Mouse (Mus musculus) left cerebral cortex, postnatal 36 days (tissue): Measurements from ENCODE around the gene Lmbrd2. TPM values are rescaled to one million over a fixed set of nuclear protein-coding genes. Genes with fewer than 3 reads are reported as not detected.

Source experiments
- DNase-seq, 2 experiments: peaks; one replicate each; pipeline ENCODE4 v3.0.0; 2021 to 2022; ENCODE audit warnings: low spot score in 2 of 2, mixed read lengths in 1 of 2
- intact Hi-C: fragments of 180-260 bp; cut with DNase I; formaldehyde crosslinking; loops from one replicate; pipeline ENCODE4 v1.15.1; 2025
- total RNA-seq, 2 experiments: library from RNA; stranded (reverse); gene quantifications; 2 replicates each; pipeline ENCODE4 v1.2.3; 2021

Lmbrd2 gene
- 10 to 100 TPM; 61.1 to 68.9 TPM for total RNA-seq

GRCm38 (mm10) chr15:9140252-9140680 is at the start of gene Lmbrd2:
TSS of gene Lmbrd2 (plus strand) at chr15:9140550.
- DNase-seq = peak; percentile 98
- intact Hi-C loops = no loop called here

- no peak for DNase-seq
- intact Hi-C loops = no loop called here
Measured at GRCm38 (mm10) chr15:9090662-9091061, 49.7 kb upstream of the Lmbrd2 start.

GRCm38 (mm10) chr15:9093598-9094365 is 46.6 kb upstream of the Lmbrd2 start:
- intact Hi-C loops = no loop called here

GRCm38 (mm10) chr15:9094366-9094750 is 46.0 kb upstream of the Lmbrd2 start:
- intact Hi-C loops = no loop called here

More at GRCm38 (mm10) chr15:9093598-9094365, 46.6 kb upstream of the Lmbrd2 start:
- no peak for DNase-seq

GRCm38 (mm10) chr15:9096865-9097264 is 43.5 kb upstream of the Lmbrd2 start:
- intact Hi-C loops = no loop called here
- DNase-seq = no peak

More at GRCm38 (mm10) chr15:9094366-9094750, 46.0 kb upstream of the Lmbrd2 start:
- peak; percentile 38 to 46 for DNase-seq

DNA sequence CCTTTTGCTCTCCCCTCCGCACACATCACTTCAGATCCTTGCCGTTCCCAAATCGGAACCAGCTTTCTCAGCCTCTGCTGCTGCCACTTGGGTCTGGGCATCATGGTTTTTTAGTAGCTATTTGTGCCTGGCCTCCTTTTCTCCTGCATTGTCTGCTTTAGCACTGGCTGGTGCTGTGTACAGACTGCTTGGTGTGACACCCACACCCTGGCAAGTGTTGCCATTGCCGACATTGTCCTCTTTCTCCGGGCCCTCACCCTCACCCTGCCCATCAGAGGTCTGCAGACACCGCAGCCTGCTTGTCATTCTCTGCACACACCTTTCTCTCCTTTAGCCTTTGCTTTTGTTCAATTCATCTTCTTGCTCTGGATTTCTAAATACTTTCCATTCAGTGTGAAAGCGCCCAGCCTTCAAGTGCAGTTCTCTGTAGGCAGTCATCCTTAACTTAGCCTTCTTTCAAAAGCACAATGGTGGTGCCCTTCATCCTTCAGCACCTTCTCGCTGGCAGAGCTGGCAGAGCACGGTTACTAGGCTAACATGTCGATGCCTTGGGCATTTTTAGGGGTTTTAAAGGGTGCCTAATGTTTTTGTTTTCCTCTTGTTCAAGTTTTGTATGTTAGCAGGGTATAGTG is 39.8 kb upstream of the Lmbrd2 start:
- no peak for DNase-seq
- intact Hi-C loops = no loop called here

- intact Hi-C loops = no loop called here
- no peak for DNase-seq
Measured at GRCm38 (mm10) chr15:9106303-9107074, 33.9 kb upstream of the Lmbrd2 start.

DNA sequence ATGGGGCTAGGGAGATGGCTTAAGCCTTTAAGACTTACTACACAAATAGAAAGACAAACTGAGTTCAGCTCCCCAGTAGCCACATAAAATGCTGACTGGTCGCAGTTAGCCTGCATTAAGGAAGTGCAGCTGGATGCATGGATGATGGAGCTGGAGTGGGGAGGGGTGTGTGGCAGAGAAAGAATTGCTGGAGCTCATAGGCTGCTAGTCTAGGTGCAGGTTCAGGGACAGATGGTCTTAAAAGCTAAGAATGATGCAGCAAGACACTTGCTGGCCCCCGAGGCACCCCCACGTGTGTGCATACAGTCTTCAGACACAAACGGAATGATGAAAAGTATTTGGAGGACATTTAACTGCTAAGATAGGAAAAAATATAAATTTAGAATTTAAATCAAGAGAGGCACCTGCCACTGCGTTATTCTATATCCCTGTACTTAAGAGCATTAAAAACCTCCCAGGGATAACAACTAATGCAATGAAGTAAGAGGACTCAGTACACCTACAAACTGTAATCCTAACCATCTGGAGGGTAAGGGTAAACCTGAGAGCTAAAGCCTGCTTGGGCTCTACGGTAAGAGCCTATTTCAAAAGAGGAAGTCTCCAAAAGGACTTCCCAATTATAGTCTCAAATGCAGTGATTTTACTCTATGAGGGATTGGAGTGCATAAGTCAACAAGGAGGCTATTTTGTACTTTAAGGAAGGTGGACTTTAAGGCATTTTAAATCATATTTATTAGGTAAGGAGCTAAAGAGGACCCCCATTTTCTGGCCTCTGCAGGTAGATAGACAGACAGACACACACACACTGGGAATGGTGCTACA is 29.6 kb upstream of the Lmbrd2 start:
- intact Hi-C loops = no loop called here
- no peak for DNase-seq

GRCm38 (mm10) chr15:9111648-9112047 is 28.7 kb upstream of the Lmbrd2 start:
- no peak for DNase-seq
- intact Hi-C loops = no loop called here

DNA sequence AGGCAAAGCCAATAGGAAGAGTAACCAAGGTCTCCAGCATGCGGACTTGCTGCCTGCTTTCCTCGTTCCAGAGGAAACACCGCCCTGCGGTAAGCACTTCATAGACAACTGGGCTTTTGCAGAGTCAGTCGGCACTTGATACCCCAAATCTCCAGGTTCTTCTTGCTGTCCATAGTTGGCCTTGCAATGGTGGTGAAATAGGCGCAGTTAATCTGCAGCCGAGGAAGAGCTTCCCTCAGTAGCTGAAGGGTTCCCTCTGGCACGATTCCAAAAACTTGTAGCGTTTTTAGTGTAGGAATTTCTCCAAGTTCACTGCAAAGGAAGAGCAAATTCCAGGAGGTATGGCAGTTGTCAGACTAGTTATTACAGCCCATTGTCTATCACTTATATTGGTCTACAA is 26.8 kb upstream of the Lmbrd2 start:
- no peak for DNase-seq
- intact Hi-C loops = no loop called here

- intact Hi-C loops = no loop called here
Measured at GRCm38 (mm10) chr15:9114131-9114530, 26.2 kb upstream of the Lmbrd2 start.

GRCm38 (mm10) chr15:9114599-9114998 is 25.8 kb upstream of the Lmbrd2 start:
- DNase-seq = no peak
- intact Hi-C loops = no loop called here

More at GRCm38 (mm10) chr15:9114131-9114530, 26.2 kb upstream of the Lmbrd2 start:
- no peak for DNase-seq

- no peak for DNase-seq
- intact Hi-C loops = no loop called here
Measured at GRCm38 (mm10) chr15:9118852-9119251, 21.5 kb upstream of the Lmbrd2 start.

DNA sequence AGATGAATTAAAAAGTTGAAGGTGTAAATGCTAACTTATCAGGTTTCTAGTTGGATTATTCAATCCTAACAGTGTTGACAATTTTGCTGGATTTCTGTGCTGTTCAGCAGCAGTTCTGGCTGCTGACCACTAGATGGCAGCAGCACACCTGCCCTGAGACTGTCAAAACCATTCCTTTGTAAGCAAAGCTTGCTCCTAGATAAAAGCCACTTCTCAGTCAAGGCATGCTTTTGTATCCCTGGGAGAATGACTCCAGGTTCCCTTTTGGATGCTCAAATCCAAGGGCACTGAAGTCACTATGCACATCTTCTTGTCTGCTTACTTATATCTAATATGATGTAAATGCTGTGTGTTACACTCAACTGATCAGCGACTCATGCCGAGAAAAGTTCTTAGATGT is 20.3 kb upstream of the Lmbrd2 start:
- peak; percentile 31 to 50 for DNase-seq
- intact Hi-C loops = no loop called here

- intact Hi-C loops = no loop called here
- no peak for DNase-seq
Measured at GRCm38 (mm10) chr15:9122989-9123388, 17.4 kb upstream of the Lmbrd2 start.

- no peak for DNase-seq
- intact Hi-C loops = no loop called here
Measured at GRCm38 (mm10) chr15:9124856-9125255, 15.5 kb upstream of the Lmbrd2 start.

DNA sequence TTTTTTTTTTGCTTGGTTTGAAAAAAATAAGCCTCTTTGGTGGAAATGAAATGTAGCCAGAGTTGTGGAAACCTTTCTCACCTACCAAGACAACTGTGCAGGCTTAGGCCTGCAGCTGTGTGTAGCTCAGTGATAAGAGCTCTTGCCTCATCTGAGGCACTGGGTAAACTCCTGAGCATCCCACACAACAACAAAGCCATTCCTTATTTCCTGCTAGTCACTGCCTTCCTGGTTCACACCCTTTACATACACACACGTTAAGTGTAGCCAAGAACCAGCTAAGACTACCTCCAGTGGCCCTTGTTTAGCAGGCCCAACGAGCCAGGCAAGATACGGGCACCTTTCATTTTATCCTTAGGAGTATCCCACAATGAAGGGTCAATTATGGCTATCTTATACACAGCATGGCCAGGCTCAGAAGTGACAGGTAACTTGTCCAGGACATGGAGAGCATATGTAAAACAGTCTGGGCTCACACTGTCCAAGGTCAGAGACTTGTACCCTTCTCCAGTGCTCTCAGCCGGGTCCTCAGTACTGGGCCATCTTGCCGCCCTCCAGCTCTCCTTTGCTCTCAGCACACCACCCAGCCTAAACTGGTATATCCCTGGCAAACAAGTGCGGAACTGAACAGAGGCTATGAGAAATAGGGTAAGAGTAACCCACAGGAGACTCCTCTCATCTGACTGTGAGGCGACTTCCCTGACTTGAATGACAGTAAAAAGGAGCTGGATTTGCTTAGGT is 13.1 kb upstream of the Lmbrd2 start:
- no peak for DNase-seq
- intact Hi-C loops = no loop called here

- intact Hi-C loops = no loop called here
- no peak for DNase-seq
Measured at GRCm38 (mm10) chr15:9130772-9131498, 9.4 kb upstream of the Lmbrd2 start.
